Mouse (Mus musculus) limb, embryonic 11.5 days (tissue): ENCODE measurements at regions not wholly inside any gene's neighbourhood (a gene's known extent, or its start where the extent isn't known, plus 50 kb on each side); places are given as distances from the start of the nearest gene placed in this dataset.

Experiments
- ATAC-seq: fragments of 200-750 bp; cut with Nextera tagmentation; 2 replicates; pipeline ENCODE4 v1.8.0; 2017; ENCODE audit warnings: low read depth; ENCODE audit not compliant: insufficient number of reproducible peaks, low FRiP score, low TSS enrichment
- DNase-seq: peaks from one replicate; pipeline ENCODE4 v3.0.0-alpha.2; 2015; ENCODE audit warnings: low spot score
- H3K27ac ChIP-seq: fragments of 300-500 bp; sonication (generic); replicated peaks from 2 replicates; pipeline ENCODE4 v1.5.1; 2014; ENCODE audit warnings: low read depth, mild to moderate bottlenecking, low read length
- H3K27me3 ChIP-seq: fragments of 300-500 bp; sonication (generic); 2 replicates; pipeline ENCODE4 v1.6.1; 2014; ENCODE audit warnings: mild to moderate bottlenecking, low read length, mixed read lengths; ENCODE audit not compliant: control insufficient read depth, insufficient read depth
- H3K36me3 ChIP-seq: fragments of 300-500 bp; sonication (generic); 2 replicates; pipeline ENCODE4 v1.6.1; 2014; ENCODE audit warnings: mild to moderate bottlenecking, low read length, moderate library complexity, mixed read lengths; ENCODE audit not compliant: control insufficient read depth, insufficient read depth
- H3K4me1 ChIP-seq: fragments of 300-500 bp; sonication (generic); 2 replicates; pipeline ENCODE4 v1.6.1; 2014; ENCODE audit warnings: low read length, mixed read lengths; ENCODE audit not compliant: control insufficient read depth, insufficient read depth
- H3K4me2 ChIP-seq: fragments of 300-500 bp; sonication (generic); 2 replicates; pipeline ENCODE4 v1.6.1; 2014; ENCODE audit warnings: low read depth, mild to moderate bottlenecking, moderate library complexity; ENCODE audit not compliant: severe bottlenecking
- H3K4me3 ChIP-seq: fragments of 300-500 bp; sonication (generic); 2 replicates; pipeline ENCODE4 v1.5.1; 2014; ENCODE audit warnings: low read depth, low read length
- H3K9ac ChIP-seq: fragments of 300-500 bp; sonication (generic); 2 replicates; pipeline ENCODE4 v1.6.1; 2014; ENCODE audit warnings: mild to moderate bottlenecking, low read length
- H3K9me3 ChIP-seq: fragments of 300-500 bp; sonication (generic); 2 replicates; pipeline ENCODE4 v1.6.1; 2016; ENCODE audit warnings: low read length; ENCODE audit not compliant: control insufficient read depth
- WGBS: fragments of 180-500 bp; shearing (Covaris S2); extraction: QIAGEN DNeasy Blood & Tissue Kit; methylation state at CpG from one replicate; pipeline ENCODE4 v1.1.7; 2014; 5-methylcytosine and 5-hydroxymethylcytosine counted together

- WGBS: 80% methylated on average over 2 of the region's 2 CpGs
- no peaks in the 10 kb centered on the region for H3K27me3 ChIP-seq
- ATAC-seq (no peak), DNase-seq (no peak)
- H3K4me1 ChIP-seq: no peaks in the 10 kb centered on the region
- no peak overlapping the region for H3K9ac ChIP-seq
- no peak overlapping the region for H3K27ac ChIP-seq
- no peaks in the 10 kb centered on the region for H3K9me3 ChIP-seq
- H3K4me2 ChIP-seq: no peak overlapping the region
- H3K36me3 ChIP-seq: no peaks in the 10 kb centered on the region
- no peak overlapping the region for H3K4me3 ChIP-seq
Observed at GRCm38 (mm10) chr2:116364136-116364535, 298.5 kb upstream of the Meis2 start.

GRCm38 (mm10) chr2:116358145-116358544 lies 292.5 kb upstream of the Meis2 start:
- Histone ChIP-seq H3K9ac (no peak overlapping the region), H3K4me2 (no peak overlapping the region), H3K4me1 (no peaks in the 10 kb centered on the region), H3K27ac (no peak overlapping the region), H3K4me3 (no peak overlapping the region), H3K36me3 (no peaks in the 10 kb centered on the region), H3K27me3 (no peaks in the 10 kb centered on the region), H3K9me3 (no peaks in the 10 kb centered on the region)
- no peak for DNase-seq
- ATAC-seq: no peak
- WGBS: 65% methylated on average over 1 of the region's 1 CpGs

DNA sequence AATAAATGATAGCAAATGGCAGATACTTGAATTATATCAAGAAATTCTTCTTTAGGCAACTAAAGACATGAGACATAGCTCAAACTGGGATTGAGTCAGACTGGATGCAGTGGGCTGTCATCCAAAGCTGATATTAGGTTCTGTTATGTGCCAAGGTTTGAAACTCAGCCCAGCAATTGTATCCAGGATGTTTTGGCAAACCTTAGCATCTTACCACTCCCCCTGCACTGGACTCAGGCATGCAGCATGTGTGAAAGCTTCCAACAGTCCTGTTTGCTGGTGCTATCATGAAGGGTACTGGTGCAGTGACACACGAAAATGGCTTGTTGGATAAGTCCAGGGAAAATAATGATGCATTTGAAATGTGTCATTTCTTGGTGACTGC lies 282.9 kb upstream of the Meis2 start:
- H3K4me2 ChIP-seq: no peak overlapping the region
- 70% methylated on average over 1 of the region's 1 CpGs for WGBS
- no peak overlapping the region for H3K9ac ChIP-seq
- DNase-seq (no peak), ATAC-seq (no peak)
- no peaks in the 10 kb centered on the region for H3K27me3 ChIP-seq
- no peaks in the 10 kb centered on the region for H3K36me3 ChIP-seq
- H3K4me1 ChIP-seq: no peaks in the 10 kb centered on the region
- H3K27ac ChIP-seq: no peak overlapping the region
- no peaks in the 10 kb centered on the region for H3K9me3 ChIP-seq
- no peak overlapping the region for H3K4me3 ChIP-seq

GRCm38 (mm10) chr2:116347827-116348529 lies 282.3 kb upstream of the Meis2 start:
- WGBS: 93% methylated on average over 3 of the region's 3 CpGs

GRCm38 (mm10) chr2:116331801-116332200 lies 266.2 kb upstream of the Meis2 start:
- H3K4me2 ChIP-seq: no peak overlapping the region
- no peak overlapping the region for H3K4me3 ChIP-seq
- no peaks in the 10 kb centered on the region for H3K9me3 ChIP-seq
- WGBS: 79% methylated on average over 3 of the region's 3 CpGs
- H3K27ac ChIP-seq: no peak overlapping the region
- H3K4me1 ChIP-seq: no peaks in the 10 kb centered on the region
- H3K9ac ChIP-seq: no peak overlapping the region
- ATAC-seq (no peak), DNase-seq (no peak)
- H3K36me3 ChIP-seq: no peaks in the 10 kb centered on the region
- no peaks in the 10 kb centered on the region for H3K27me3 ChIP-seq

More at GRCm38 (mm10) chr2:116347827-116348529, 282.3 kb upstream of the Meis2 start:
- Histone ChIP-seq H3K27me3 (no peaks in the 10 kb centered on the region), H3K36me3 (no peaks in the 10 kb centered on the region), H3K4me3 (no peak overlapping the region), H3K4me2 (no peak overlapping the region), H3K9ac (no peak overlapping the region), H3K27ac (no peak overlapping the region), H3K4me1 (no peaks in the 10 kb centered on the region), H3K9me3 (no peaks in the 10 kb centered on the region)
- DNase-seq (no peak), ATAC-seq (no peak)

- Histone ChIP-seq H3K9me3 (no peaks in the 10 kb centered on the region), H3K4me3 (no peak overlapping the region)
Observed at GRCm38 (mm10) chr2:116322039-116322770, 256.6 kb upstream of the Meis2 start.

DNA sequence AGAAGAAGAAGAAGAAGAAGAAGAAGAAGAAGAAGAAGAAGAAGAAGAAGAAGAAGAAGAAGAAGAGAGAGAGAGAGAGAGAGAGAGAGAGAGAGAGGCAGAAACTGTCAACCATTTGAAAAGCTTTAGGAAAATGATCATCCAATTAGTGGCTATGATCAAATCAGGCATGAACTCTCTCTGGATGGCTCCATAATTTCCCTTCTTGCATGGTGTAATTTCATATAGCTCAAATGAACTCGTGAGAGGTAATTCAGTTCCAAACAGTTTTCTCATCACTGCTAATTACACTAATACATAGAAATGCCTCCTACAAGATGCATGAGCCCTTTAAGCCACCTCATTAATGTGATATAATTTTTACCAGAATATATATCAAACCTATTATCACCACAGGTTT lies 233.9 kb upstream of the Meis2 start:
- Histone ChIP-seq H3K9me3 (no peaks in the 10 kb centered on the region), H3K4me3 (no peak overlapping the region), H3K27me3 (no peaks in the 10 kb centered on the region), H3K4me2 (no peak overlapping the region), H3K27ac (no peak overlapping the region), H3K4me1 (no peaks in the 10 kb centered on the region), H3K36me3 (no peaks in the 10 kb centered on the region), H3K9ac (no peak overlapping the region)
- ATAC-seq: no peak
- no peak for DNase-seq
- WGBS: 90% methylated on average over 1 of the region's 1 CpGs

More at GRCm38 (mm10) chr2:116322039-116322770, 256.6 kb upstream of the Meis2 start:
- no peak for DNase-seq
- Histone ChIP-seq H3K36me3 (no peaks in the 10 kb centered on the region), H3K4me2 (no peak overlapping the region), H3K4me1 (no peaks in the 10 kb centered on the region), H3K27ac (no peak overlapping the region), H3K9ac (no peak overlapping the region), H3K27me3 (no peaks in the 10 kb centered on the region)
- ATAC-seq: no peak
- WGBS: 90% methylated on average over 14 of the region's 14 CpGs

- DNase-seq (no peak), ATAC-seq (no peak)
- no peaks in the 10 kb centered on the region for H3K27me3 ChIP-seq
- no peak overlapping the region for H3K27ac ChIP-seq
- H3K9ac ChIP-seq: no peak overlapping the region
- no peaks in the 10 kb centered on the region for H3K36me3 ChIP-seq
- H3K4me3 ChIP-seq: no peak overlapping the region
- no peaks in the 10 kb centered on the region for H3K4me1 ChIP-seq
- no peaks in the 10 kb centered on the region for H3K9me3 ChIP-seq
- no peak overlapping the region for H3K4me2 ChIP-seq
- WGBS: 84% methylated on average over 7 of the region's 7 CpGs
Observed at GRCm38 (mm10) chr2:116289886-116290285, 224.2 kb upstream of the Meis2 start.
